Mouse (Mus musculus) bone marrow, adult 2 months (tissue): ENCODE results near the gene Ufd1.

Experiments used
- CTCF ChIP-seq: fragments of 200-500 bp; IDR thresholded peaks from 2 replicates; pipeline ENCODE4 v1.5.1; 2011; ENCODE audit warnings: low read length, control low read depth; ENCODE audit not compliant: control insufficient read depth, insufficient read depth
- POLR2A ChIP-seq: fragments of 200-500 bp; IDR thresholded peaks from 2 replicates; pipeline ENCODE4 v1.6.1; 2011; ENCODE audit warnings: low read depth, mild to moderate bottlenecking, control low read depth, low read length, borderline replicate concordance; ENCODE audit not compliant: control insufficient read depth

- TF ChIP-seq CTCF, result no peak
- TF ChIP-seq POLR2A, result no peak
These were observed 34.2 kb upstream of the Ufd1 start for GRCm38 (mm10) chr16:18777101-18778080.
